8 mouse cellular contexts compared by ENCODE assay signal in the genomic region with DNA sequence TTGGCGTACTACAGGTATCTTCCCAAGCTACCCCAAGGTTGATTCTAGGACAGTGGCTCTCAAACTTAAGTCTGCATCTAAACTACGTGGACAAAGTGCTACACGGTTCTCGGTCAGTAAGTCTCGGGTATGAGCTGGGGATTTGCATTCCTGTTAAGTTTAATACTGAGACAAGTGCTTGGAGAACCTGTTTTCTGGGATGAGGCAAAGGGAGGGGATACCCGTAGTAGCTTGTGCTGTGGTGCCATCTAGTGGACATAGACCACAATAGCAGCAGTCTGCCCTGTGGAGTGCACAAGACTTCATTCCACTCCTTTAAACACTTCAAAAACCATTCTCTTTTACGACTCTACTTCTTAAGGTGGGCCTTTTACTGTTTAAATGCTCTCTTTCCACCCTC. TPM values are rescaled to one million over a fixed set of nuclear protein-coding genes. Genes with fewer than 3 reads are reported as not detected.
DNase-seq lines count a peak whose midpoint lies in the region; ATAC-seq and TF ChIP-seq lines count a peak whose summit lies in the region.

No protein-coding gene starts in this region.

- H3K36me3 ChIP-seq in forebrain, embryonic 16.5 days (ENCODE audit: control insufficient read depth, insufficient read depth): no peaks in the 10 kb centered on the region
- no peaks in the 10 kb centered on the region for H3K36me3 ChIP-seq in hindbrain, embryonic 14.5 days (replicated peaks; ENCODE audit: control insufficient read depth, insufficient read depth)

- no peak overlapping the region for H3K27ac ChIP-seq in cerebellum, adult 2 months (ENCODE audit: insufficient read depth, low read length)
- H3K27ac ChIP-seq in forebrain, embryonic 16.5 days (ENCODE audit: low read length): no peak overlapping the region
- peak overlapping the region; percentile 21; the same call in 1 of the 2 replicates for H3K27ac ChIP-seq in hindbrain, embryonic 14.5 days

- peak overlapping the region; percentile 57 for H3K4me2 ChIP-seq in forebrain, embryonic 16.5 days (ENCODE audit: low read length)
- H3K4me2 ChIP-seq in hindbrain, embryonic 14.5 days (replicated peaks): peak overlapping the region; percentile 53

- DNase-seq in heart, adult 11 months: peak; percentile 95
- no peak for DNase-seq in heart, postnatal 25 days (ENCODE audit: low spot score)
- peak; percentile 73 to 77 for DNase-seq in cerebellum, adult 2 months
- DNase-seq in hindbrain, embryonic 14.5 days (ENCODE audit: low spot score): peak; percentile 96
- DNase-seq in layer of hippocampus, postnatal 14 days (ENCODE audit: low spot score in 2 of 2): peak; percentile 73 to 89
- peak; percentile 87 for DNase-seq in lung, postnatal 36 days
- DNase-seq in right cerebral cortex, postnatal 14 days: peak; percentile 42

- peak; percentile 70 for ATAC-seq in forebrain, embryonic 16.5 days
- ATAC-seq in hindbrain, embryonic 14.5 days (ENCODE audit: low FRiP score): peak; percentile 39; the same call in 1 of the 2 replicates

- 4% methylated on average over 7 of the region's 7 CpGs for WGBS in cerebellum, adult 2 months
- 3% methylated on average over 7 of the region's 7 CpGs for WGBS in forebrain, embryonic 16.5 days
- WGBS in hindbrain, embryonic 14.5 days: 4% methylated on average over 7 of the region's 7 CpGs

- no peak overlapping the region for H3K4me3 ChIP-seq in cerebellum, adult 2 months (replicated peaks; ENCODE audit: insufficient read depth, low read depth, low read length)
- peak overlapping the region; percentile 36 for H3K4me3 ChIP-seq in forebrain, embryonic 16.5 days (replicated peaks; ENCODE audit: low read length)
- H3K4me3 ChIP-seq in hindbrain, embryonic 14.5 days (replicated peaks; ENCODE audit: low read length): peak overlapping the region; percentile 6; the same call in 1 of the 2 replicates

- no peaks in the 10 kb centered on the region for H3K9me3 ChIP-seq in forebrain, embryonic 16.5 days (ENCODE audit: control insufficient read depth, low read length)
- no peaks in the 10 kb centered on the region for H3K9me3 ChIP-seq in hindbrain, embryonic 14.5 days (ENCODE audit: control insufficient read depth, low read length)

- no peaks in the 10 kb centered on the region for H3K27me3 ChIP-seq in cerebellum, adult 2 months (ENCODE audit: control insufficient read depth, insufficient read depth, low read length)
- no peaks in the 10 kb centered on the region for H3K27me3 ChIP-seq in forebrain, embryonic 16.5 days (replicated peaks; ENCODE audit: control insufficient read depth, insufficient read depth, low read length)
- H3K27me3 ChIP-seq in hindbrain, embryonic 14.5 days (ENCODE audit: control insufficient read depth, insufficient read depth, low read length): no peaks in the 10 kb centered on the region

- intact Hi-C loops in heart, postnatal 25 days (cut with DNase I): loop anchor here (1.0 to 5.0 kb wide), 6 partner anchors 271 to 856 kb away; partner anchors contain the start of gene Ccdc182

- TF ChIP-seq CTCF in cerebellum, adult 2 months (IDR thresholded peaks at IDR 0.05; ENCODE audit: borderline replicate concordance, insufficient read depth, low read depth, low read length): peak; percentile 98

- peak overlapping the region; percentile 32; the same call in 1 of the 2 replicates for H3K9ac ChIP-seq in forebrain, embryonic 16.5 days (replicated peaks; ENCODE audit: low read depth, low read length)
- 0 out of 2 replicates have a peak overlapping the region, but pooled peaks have one; percentile 32 for H3K9ac ChIP-seq in hindbrain, embryonic 14.5 days

- TF ChIP-seq POLR2A in cerebellum, adult 2 months (IDR thresholded peaks at IDR 0.05; ENCODE audit: borderline replicate concordance, insufficient read depth, low read length): no peak

- H3K4me1 ChIP-seq in cerebellum, adult 2 months (ENCODE audit: control insufficient read depth, insufficient read depth, low read length): peaks cover 9% of the 10 kb centered on the region
- peaks cover 27% of the 10 kb centered on the region for H3K4me1 ChIP-seq in forebrain, embryonic 16.5 days (replicated peaks; ENCODE audit: control insufficient read depth, insufficient read depth, low read length)
- peaks cover 20% of the 10 kb centered on the region for H3K4me1 ChIP-seq in hindbrain, embryonic 14.5 days (replicated peaks; ENCODE audit: control insufficient read depth, insufficient read depth, low read length)

RNA-seq across cellular contexts. Expression of gene Akap1, which starts 41.4 kb away (rescaled TPM):
- total RNA-seq in heart, postnatal 25 days (2021): 100 to 1,000 TPM; 114 to 123 TPM
- polyA plus RNA-seq in cerebellum, adult 2 months (2012; rRNA removed): 41.5 and 42.8 TPM in 2 replicates
- polyA plus RNA-seq in forebrain, embryonic 16.5 days (2015; fragmentation: Nextera tagmentation; extraction: Ambion mirVana): 37.5 and 40.7 TPM in 2 replicates
- polyA plus RNA-seq in hindbrain, embryonic 14.5 days (2014; fragmentation: Nextera tagmentation; extraction: Ambion mirVana): 26.0 and 26.6 TPM in 2 replicates
- 10 to 100 TPM; 38.9 to 39.8 TPM for total RNA-seq in layer of hippocampus, postnatal 14 days (2021)
